Mouse (Mus musculus) lung, adult 2 months (tissue): ENCODE results near the gene H2-M10.4. TPM values are rescaled to one million over a fixed set of nuclear protein-coding genes. Genes with fewer than 3 reads are reported as not detected.

Experiments used
- DNase-seq: peaks from one replicate; pipeline ENCODE4 v3.0.0; 2022
- H3K4me1 ChIP-seq: fragments of 200-500 bp; 2 replicates; pipeline ENCODE4 v1.6.1; 2011; ENCODE audit warnings: low read length; ENCODE audit not compliant: control insufficient read depth, insufficient read depth
- H3K4me3 ChIP-seq: fragments of 200-500 bp; replicated peaks from 2 replicates; pipeline ENCODE3; 2011; ENCODE audit warnings: low read depth, mild to moderate bottlenecking, control low read depth, low read length; ENCODE audit errors: extremely low read depth
- CTCF ChIP-seq: fragments of 200-500 bp; IDR thresholded peaks from 2 replicates; pipeline ENCODE4 v1.5.1; 2011; ENCODE audit warnings: mild to moderate bottlenecking, low read length, control low read depth; ENCODE audit not compliant: insufficient read depth
- POLR2A ChIP-seq: fragments of 200-500 bp; IDR thresholded peaks from 2 replicates; pipeline ENCODE4 v1.6.1; 2011; ENCODE audit warnings: low read depth, mild to moderate bottlenecking, control low read depth, low read length, borderline replicate concordance; ENCODE audit errors: extremely low read depth
- WGBS: fragments of 180-500 bp; shearing (Covaris S2); methylation state at CpG from one replicate; pipeline ENCODE4 v1.1.7; 2018; 5-methylcytosine and 5-hydroxymethylcytosine counted together
- polyA plus RNA-seq: library from polyadenylated mRNA; depleted of rRNA; stranded (reverse); fragments of >200 nt; gene quantifications from 2 replicates; pipeline ENCODE4 v1.2.3, GENCODE M21; 2012; rRNA removed

H2-M10.4 gene
- polyA plus RNA-seq, 1 experiment: not detected

DNA sequence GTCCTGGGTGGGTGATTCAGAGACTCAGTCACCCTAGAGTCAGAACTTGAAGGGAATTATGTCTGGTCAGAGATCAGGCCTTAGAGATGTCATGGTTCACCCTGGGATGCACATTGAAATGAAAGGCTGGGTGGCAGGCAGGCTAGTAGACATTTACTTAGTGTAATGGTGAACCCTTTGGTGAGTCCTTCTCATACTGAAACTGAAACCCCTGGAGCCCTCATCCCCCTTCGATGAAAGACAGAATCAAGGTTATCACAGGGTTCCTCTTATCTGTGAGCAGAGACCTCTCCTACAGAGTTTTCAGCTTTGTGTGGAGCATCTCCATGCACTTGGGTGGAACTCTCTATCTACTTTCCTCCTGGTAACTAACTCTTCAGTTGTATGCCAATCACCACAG lies 47.8 kb downstream of the H2-M10.4 start:
- WGBS: 60% methylated on average over 1 of the region's 1 CpGs
- DNase-seq: no peak
- Histone ChIP-seq H3K4me1 (no peaks in the 10 kb centered on the region), H3K4me3 (no peak overlapping the region)
- TF ChIP-seq CTCF (no peak), POLR2A (no peak)

Other genes with a start within 250 kb of the H2-M10.4 start
- 67.6 and 80.1 TPM in 2 replicates for gene Rpp21, start 204.3 kb downstream of the H2-M10.4 start, polyA plus RNA-seq
- gene Trim39, start 190.1 kb downstream of the H2-M10.4 start, polyA plus RNA-seq: 14.9 and 15.6 TPM in 2 replicates
- not detected in 2 replicates for gene H2-M10.2, start 175.8 kb downstream of the H2-M10.4 start, polyA plus RNA-seq
- gene H2-M10.1, start 136.2 kb downstream of the H2-M10.4 start, polyA plus RNA-seq: not detected in 2 replicates
- gene H2-M10.3, start 93.9 kb downstream of the H2-M10.4 start, polyA plus RNA-seq: not detected in 2 replicates
- gene H2-M11, start 84.7 kb upstream of the H2-M10.4 start, polyA plus RNA-seq: not detected in 2 replicates
- 0.10 TPM in 1 of 2 replicates, not detected in the other for gene H2-M9, start 180.3 kb upstream of the H2-M10.4 start, polyA plus RNA-seq
- gene H2-M1, start 209.9 kb upstream of the H2-M10.4 start, polyA plus RNA-seq: not detected in 2 replicates